Mouse (Mus musculus) C2C12 (cell line): ENCODE data around the gene Itprip. TPM values are rescaled to one million over a fixed set of nuclear protein-coding genes. Genes with fewer than 3 reads are reported as not detected.

Experiments used
- H3K27me3 ChIP-seq: one replicate; pipeline ENCODE4 v1.6.1; 2011; ENCODE audit not compliant: control insufficient read depth, insufficient read depth, insufficient read length
- H3K36me3 ChIP-seq: one replicate; pipeline ENCODE4 v1.6.1; 2011; ENCODE audit not compliant: control insufficient read depth, insufficient read depth
- H3K4me3 ChIP-seq: one replicate; pipeline ENCODE4 v1.5.1; 2011; ENCODE audit warnings: mild to moderate bottlenecking, control low read depth; ENCODE audit not compliant: poor library complexity, insufficient read depth, severe bottlenecking
- H3K79me2 ChIP-seq: one replicate; pipeline ENCODE4 v1.6.1; 2011; ENCODE audit not compliant: control insufficient read depth, insufficient read depth
- H3K79me3 ChIP-seq: one replicate; pipeline ENCODE4 v1.6.1; 2011; ENCODE audit warnings: low read depth, control low read depth
- H3ac ChIP-seq: one replicate; pipeline ENCODE3; 2011; ENCODE audit warnings: low read depth; ENCODE audit not compliant: control insufficient read depth, insufficient read length
- CEBPB ChIP-seq: IDR thresholded peaks from one replicate; pipeline ENCODE4 v1.6.1; 2011; ENCODE audit warnings: low read depth, mild to moderate bottlenecking, control low read depth, moderate library complexity
- CTCF ChIP-seq: IDR thresholded peaks from one replicate; pipeline ENCODE4 v1.5.1; 2011; ENCODE audit not compliant: control insufficient read depth, insufficient read depth, insufficient read length
- FOSL1 ChIP-seq: IDR thresholded peaks from one replicate; pipeline ENCODE4 v1.8.0; 2011; ENCODE audit warnings: mild to moderate bottlenecking, low read length; ENCODE audit not compliant: poor library complexity, insufficient read depth, severe bottlenecking
- MAX ChIP-seq: IDR thresholded peaks from one replicate; pipeline ENCODE4 v1.6.1; 2011; ENCODE audit warnings: mild to moderate bottlenecking, control low read depth
- MYOD1 ChIP-seq: IDR thresholded peaks from one replicate; pipeline ENCODE4 v1.6.1; 2011; ENCODE audit warnings: low read depth; ENCODE audit not compliant: control insufficient read depth, insufficient read length
- MYOG ChIP-seq: IDR thresholded peaks from one replicate; pipeline ENCODE4 v1.6.1; 2011; ENCODE audit not compliant: control insufficient read depth, insufficient read length; ENCODE audit errors: extremely low read depth
- USF1 ChIP-seq: IDR thresholded peaks from one replicate; pipeline ENCODE4 v1.6.1; 2011; ENCODE audit warnings: low read depth, mild to moderate bottlenecking, control low read depth, moderate library complexity
- polyA plus RNA-seq: library from polyadenylated mRNA; unstranded; fragments of >200 nt; fragmentation: generic; extraction: Trizol; gene quantifications from one replicate; pipeline ENCODE4 v1.2.1, GENCODE M21; 2012; ENCODE audit warnings: missing spikeins

The Itprip gene
- polyA plus RNA-seq, 1 experiment: 66.5 TPM

DNA sequence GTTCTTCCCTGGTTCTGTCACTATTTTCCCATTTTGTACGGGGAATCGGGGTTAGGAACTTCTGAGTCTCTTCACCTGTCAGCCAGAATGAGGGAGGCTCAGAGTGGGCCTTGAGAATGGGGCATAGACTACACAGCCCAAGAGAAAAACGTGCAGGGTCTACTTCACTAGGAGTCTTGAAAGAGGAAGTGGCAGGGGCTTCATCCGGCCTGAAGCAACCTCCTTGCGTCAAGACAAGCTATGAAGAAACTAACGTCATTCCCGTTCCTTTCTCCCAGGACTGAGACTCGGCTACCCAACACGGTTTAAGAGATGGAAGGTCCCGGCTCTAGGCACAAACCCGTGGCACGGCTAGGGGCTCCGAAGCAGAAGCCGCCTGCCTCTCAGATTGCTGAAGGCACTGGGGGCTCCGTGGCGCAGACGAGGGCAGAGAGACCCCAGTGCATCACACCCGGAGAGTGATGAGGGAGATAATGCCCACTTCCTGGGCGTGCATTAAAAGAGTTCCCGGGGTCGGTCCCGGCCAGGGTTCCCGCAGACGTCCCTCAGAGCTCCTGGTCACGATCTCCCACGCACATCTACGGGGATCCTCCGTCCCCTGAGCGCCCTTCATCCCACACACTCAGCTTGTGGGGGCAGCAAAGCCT is 521 bp downstream of the Itprip start:
- Histone ChIP-seq H3K27me3 (no peaks in the 10 kb centered on the region), H3ac (peak overlapping the region; percentile 99), H3K79me3 (peaks cover 53% of the 10 kb centered on the region), H3K79me2 (peaks cover 55% of the 10 kb centered on the region), H3K36me3 (peaks cover 22% of the 10 kb centered on the region), H3K4me3 (peak overlapping the region; percentile 74)
- no peak for TF ChIP-seq MYOG
- no peak for TF ChIP-seq USF1
- no peak for TF ChIP-seq FOSL1
- no peak for TF ChIP-seq MAX
- TF ChIP-seq MYOD1: no peak
- TF ChIP-seq CEBPB: no peak
- TF ChIP-seq CTCF: no peak

DNA sequence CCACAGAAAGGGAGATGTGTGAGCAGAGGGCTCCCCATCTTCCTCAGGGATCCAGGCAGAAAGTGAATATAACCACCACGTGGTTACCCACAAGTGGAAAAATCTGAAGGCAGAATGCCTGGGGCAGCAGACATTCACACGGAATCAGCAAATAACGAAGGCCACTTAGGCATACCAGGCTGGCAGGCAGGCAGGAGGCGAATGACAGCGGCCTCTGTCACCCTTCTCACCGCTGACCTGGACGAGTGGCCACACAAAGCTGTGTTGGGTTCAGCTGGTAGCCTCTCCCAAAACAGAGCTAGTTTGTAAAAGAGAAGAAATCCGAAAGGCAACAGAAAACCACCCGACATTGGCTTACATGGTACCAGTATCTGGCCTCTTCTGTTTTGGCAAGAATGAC is 1.1 kb downstream of the Itprip start:
- Histone ChIP-seq H3ac (peak overlapping the region; percentile 99), H3K79me3 (peaks cover 59% of the 10 kb centered on the region), H3K79me2 (peaks cover 61% of the 10 kb centered on the region), H3K36me3 (peaks cover 28% of the 10 kb centered on the region), H3K4me3 (peak overlapping the region; percentile 74), H3K27me3 (no peaks in the 10 kb centered on the region)
- peak; percentile 24 for TF ChIP-seq MAX
- no peak for TF ChIP-seq FOSL1
- peak; percentile 47 for TF ChIP-seq USF1
- no peak for TF ChIP-seq MYOG
- TF ChIP-seq MYOD1: no peak
- TF ChIP-seq CEBPB: no peak
- no peak for TF ChIP-seq CTCF

DNA sequence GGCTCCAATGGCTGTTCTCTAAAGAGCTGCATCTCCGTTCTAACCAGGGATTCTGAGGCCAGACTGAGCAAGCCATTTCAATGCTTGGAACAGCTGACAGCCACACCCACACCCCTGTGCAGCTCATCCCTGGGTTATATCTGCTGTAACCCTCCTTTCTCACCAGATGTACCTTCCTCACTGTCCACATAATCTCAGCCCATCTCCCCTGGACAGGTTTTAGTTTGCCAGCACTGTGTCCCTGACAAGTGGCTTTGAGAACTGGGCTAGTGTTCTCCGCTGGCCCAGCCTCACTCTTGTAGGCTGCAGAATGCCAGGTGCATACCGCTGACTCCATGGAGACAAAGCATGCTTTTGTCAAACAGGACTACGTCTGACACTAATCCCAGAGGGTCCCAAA is 1.7 kb downstream of the Itprip start:
- TF ChIP-seq USF1: no peak
- no peak for TF ChIP-seq CEBPB
- peak; percentile 16 for TF ChIP-seq MYOD1
- no peak for TF ChIP-seq CTCF
- no peak for TF ChIP-seq MAX
- no peak for TF ChIP-seq FOSL1
- no peak for TF ChIP-seq MYOG
- Histone ChIP-seq H3K4me3 (peak overlapping the region; percentile 74), H3K79me3 (peaks cover 63% of the 10 kb centered on the region), H3K27me3 (no peaks in the 10 kb centered on the region), H3ac (peak overlapping the region; percentile 99), H3K79me2 (peaks cover 67% of the 10 kb centered on the region), H3K36me3 (peaks cover 32% of the 10 kb centered on the region)

DNA sequence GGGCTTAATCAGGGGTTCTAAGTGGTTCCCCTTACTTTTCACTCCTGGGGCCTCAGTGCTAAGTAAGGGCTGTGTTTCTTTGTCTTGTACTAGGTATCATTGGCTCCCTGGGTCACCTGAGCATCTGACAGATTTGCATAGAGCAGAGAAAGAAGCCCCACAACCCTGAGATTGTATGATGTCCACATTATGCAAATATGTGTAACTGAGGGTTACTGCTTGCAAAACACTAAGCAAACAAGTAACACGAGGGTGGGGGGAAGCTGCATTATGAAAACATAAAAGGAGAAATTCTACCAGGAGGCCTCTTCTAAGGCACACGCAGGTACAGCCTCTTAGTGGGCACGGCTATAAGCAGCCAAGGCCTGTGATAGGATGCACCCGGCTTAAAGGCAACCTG is 3.8 kb downstream of the Itprip start:
- peaks cover 89% of the 10 kb centered on the region for H3K79me2 ChIP-seq
- no peak overlapping the region for H3ac ChIP-seq
- H3K4me3 ChIP-seq: no peak overlapping the region
- peaks cover 53% of the 10 kb centered on the region for H3K36me3 ChIP-seq
- peaks cover 81% of the 10 kb centered on the region for H3K79me3 ChIP-seq
- no peaks in the 10 kb centered on the region for H3K27me3 ChIP-seq
- TF ChIP-seq CTCF: no peak
- no peak for TF ChIP-seq MYOD1
- no peak for TF ChIP-seq FOSL1
- TF ChIP-seq CEBPB: no peak
- no peak for TF ChIP-seq USF1
- no peak for TF ChIP-seq MAX
- TF ChIP-seq MYOG: no peak

- H3K79me2 ChIP-seq: peaks cover 99% of the 10 kb centered on the region
- peaks cover 88% of the 10 kb centered on the region for H3K79me3 ChIP-seq
- H3K4me3 ChIP-seq: no peak overlapping the region
- H3K27me3 ChIP-seq: no peaks in the 10 kb centered on the region
- TF ChIP-seq USF1: no peak
- TF ChIP-seq MYOG: no peak
- TF ChIP-seq MAX: no peak
- no peak for TF ChIP-seq MYOD1
- no peak for TF ChIP-seq CEBPB
- TF ChIP-seq FOSL1: no peak
- TF ChIP-seq CTCF: no peak
- no peak overlapping the region for H3ac ChIP-seq
- H3K36me3 ChIP-seq: peaks cover 60% of the 10 kb centered on the region
Observed at GRCm38 (mm10) chr19:47914191-47914590, 4.9 kb downstream of the Itprip start.

DNA sequence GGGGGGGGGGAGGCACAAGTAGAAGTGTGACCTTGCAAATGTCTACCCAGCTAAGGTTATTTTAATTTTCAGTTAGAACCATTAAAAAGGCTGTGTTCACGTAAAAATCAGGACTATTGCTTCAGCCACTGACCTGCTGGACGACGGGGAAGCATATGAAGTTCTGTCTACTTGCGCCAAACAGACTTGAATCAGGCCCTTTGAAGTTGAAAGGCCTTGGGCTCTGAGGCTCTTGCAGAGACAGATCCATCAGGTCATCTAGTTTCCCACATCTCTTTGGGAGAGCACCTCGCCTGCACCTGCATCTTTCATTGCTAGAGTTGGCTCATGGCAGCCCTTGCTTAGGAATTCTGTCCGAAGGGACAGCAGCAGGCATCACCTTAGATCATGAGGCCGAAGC is 5.8 kb downstream of the Itprip start:
- Histone ChIP-seq H3ac (no peak overlapping the region), H3K4me3 (no peak overlapping the region), H3K36me3 (peaks cover 65% of the 10 kb centered on the region), H3K79me3 (peaks cover 89% of the 10 kb centered on the region), H3K27me3 (no peaks in the 10 kb centered on the region), H3K79me2 (peaks cover 100% of the 10 kb centered on the region)
- TF ChIP-seq USF1 (no peak), MYOD1 (no peak), CEBPB (no peak), MYOG (no peak), MAX (no peak), FOSL1 (no peak), CTCF (no peak)
